In the genomic region with DNA sequence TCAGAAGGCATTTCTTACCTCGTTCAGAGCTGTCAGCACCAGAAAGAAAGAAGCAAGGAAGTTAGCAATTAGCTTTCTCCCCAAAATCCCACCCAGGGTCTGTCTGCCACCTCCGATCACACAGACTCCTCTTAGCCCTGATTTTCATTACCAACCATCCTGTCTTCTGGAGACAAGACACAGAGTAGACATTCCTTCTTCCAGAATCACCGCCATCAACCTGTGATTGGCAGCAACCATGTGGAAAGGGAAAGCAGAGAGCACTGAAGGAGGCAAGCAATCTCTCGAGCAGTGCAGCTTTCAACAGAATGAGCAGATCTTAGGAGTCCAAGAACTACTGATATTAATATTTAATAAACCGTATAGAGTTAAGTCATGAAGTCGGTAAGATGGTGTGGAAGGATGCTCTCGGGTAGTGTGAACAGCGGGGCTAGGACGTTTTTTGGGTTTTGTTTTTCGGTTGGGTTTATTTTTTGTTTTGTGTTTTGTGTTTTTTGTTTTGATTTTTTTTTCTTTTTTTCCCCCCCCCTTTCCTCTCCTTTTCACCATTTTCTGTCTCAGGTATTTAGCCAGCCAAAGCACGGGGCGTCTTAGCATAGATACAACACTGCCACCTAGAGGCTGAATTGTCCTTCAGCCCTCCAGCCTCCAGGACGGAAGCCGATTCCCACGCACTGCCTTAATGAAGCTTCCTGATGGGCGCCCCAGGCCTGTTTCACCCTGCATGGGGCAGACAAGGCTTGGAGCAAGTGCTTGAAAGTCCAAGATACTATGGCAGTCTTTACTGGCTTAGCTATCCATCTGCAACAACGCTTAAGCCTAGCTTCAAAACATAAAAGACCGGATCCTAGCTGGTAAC, we compare ENCODE assay signal across 8 mouse cellular contexts.
DNase-seq lines count a peak whose midpoint lies in the region; ATAC-seq and TF ChIP-seq lines count a peak whose summit lies in the region.

No protein-coding gene starts in this region.

- TF ChIP-seq POLR2A in thymus, adult 2 months (IDR thresholded peaks at IDR 0.05; ENCODE audit: control insufficient read depth, extremely low read depth, insufficient read depth, low read length, poor library complexity) = no peak

- no peak overlapping the region for H3K4me3 ChIP-seq in thymus, adult 2 months (ENCODE audit: control insufficient read depth, insufficient read depth, low read length)
- no peak overlapping the region for H3K4me3 ChIP-seq in midbrain, embryonic 14.5 days (replicated peaks; ENCODE audit: low read depth, low read length)

- no peaks in the 10 kb centered on the region for H3K27me3 ChIP-seq in thymus, adult 2 months (ENCODE audit: control insufficient read depth, insufficient read depth, low read length)
- H3K27me3 ChIP-seq in midbrain, embryonic 14.5 days (ENCODE audit: control insufficient read depth, insufficient read depth, low read length) = no peaks in the 10 kb centered on the region

- H3K4me1 ChIP-seq in thymus, adult 2 months (replicated peaks; ENCODE audit: control insufficient read depth, insufficient read depth, low read length) = no peaks in the 10 kb centered on the region
- H3K4me1 ChIP-seq in midbrain, embryonic 14.5 days (ENCODE audit: control insufficient read depth, insufficient read depth, low read length) = peaks cover 18% of the 10 kb centered on the region

- intact Hi-C loops in left cerebral cortex, postnatal 14 days (cut with DNase I) = loop anchor here (1.0 to 2.0 kb wide), 2 partner anchors 83 to 109 kb away; no protein-coding TSS in a partner anchor

- H3K27ac ChIP-seq in thymus, adult 2 months (ENCODE audit: control insufficient read depth, insufficient read depth, low read length) = no peak overlapping the region
- H3K27ac ChIP-seq in midbrain, embryonic 14.5 days (replicated peaks; ENCODE audit: low read depth, low read length) = peak overlapping the region; percentile 70

- no peak for TF ChIP-seq CTCF in thymus, adult 2 months (IDR thresholded peaks at IDR 0.05; ENCODE audit: borderline replicate concordance, control insufficient read depth, extremely low read depth, insufficient read depth, low read length, poor library complexity)

- peak; percentile 95 for ATAC-seq in midbrain, embryonic 14.5 days (ENCODE audit: low FRiP score, low TSS enrichment)

- H3K36me3 ChIP-seq in thymus, adult 2 months (ENCODE audit: control insufficient read depth, insufficient read depth, low read length) = no peaks in the 10 kb centered on the region
- H3K36me3 ChIP-seq in midbrain, embryonic 14.5 days (ENCODE audit: control insufficient read depth, insufficient read depth, low read length) = no peaks in the 10 kb centered on the region

- WGBS in thymus, adult 2 months = 45% methylated on average over 18 of the region's 18 CpGs
- WGBS in midbrain, embryonic 14.5 days = 27% methylated on average over 18 of the region's 18 CpGs

- no peak overlapping the region; the same call in 1 of the 2 replicates for H3K9ac ChIP-seq in midbrain, embryonic 14.5 days (replicated peaks; ENCODE audit: low read length)

- no peaks in the 10 kb centered on the region for H3K9me3 ChIP-seq in midbrain, embryonic 14.5 days (ENCODE audit: control insufficient read depth, low read length)

- peak overlapping the region; percentile 22 for H3K4me2 ChIP-seq in midbrain, embryonic 14.5 days (ENCODE audit: low read length)

- peak; percentile 21 for DNase-seq in thymus, postnatal 0 days (ENCODE audit: low spot score)
- no peak for DNase-seq in thymus, adult 2 months
- peak; percentile 94 for DNase-seq in embryo, embryonic 10 days (ENCODE audit: low spot score)
- peak; percentile 20 for DNase-seq in gastrocnemius, postnatal 25 days
- DNase-seq in kidney, adult 11 months = peak; percentile 17
- peak; percentile 85 to 89 for DNase-seq in left cerebral cortex, postnatal 14 days (ENCODE audit: low spot score in 2 of 2)
- peak; percentile 97 for DNase-seq in midbrain, embryonic 14.5 days
- DNase-seq in telencephalon, adult 2 months (ENCODE audit: low read depth, low spot score) = peak; percentile 81
